4 mouse cellular contexts compared by ENCODE assay signal in genomic region chr16:30353489-30353888, GRCm38 (mm10). TPM values are rescaled to one million over a fixed set of nuclear protein-coding genes. Genes with fewer than 3 reads are reported as not detected.
DNase-seq lines count a peak whose midpoint lies in the region; TF ChIP-seq lines count a peak whose summit lies in the region.
"Not testable (repeated sequence)": the region's sequence is repeated elsewhere in the genome, so short reads cannot be mapped to it uniquely, and the experiment has no call there.
"Had no signal": no experiment of that assay in that cellular context is flagged by ENCODE, and none has a peak within 500 bp of the region (broad histone marks: within the 10 kb centered on the region; RNA-seq: fewer than 3 reads in every experiment).

No protein-coding gene starts in this region.

- H3K27ac ChIP-seq in MEL (ENCODE audit: control insufficient read depth, low read depth, low read length): not testable (repeated sequence)

- not testable (repeated sequence) for TF ChIP-seq CTCF in MEL (IDR thresholded peaks at IDR 0.05 in 2 of 3, conservative IDR thresholded peaks at IDR 0.05 in 1 of 3; ENCODE audit: control insufficient read depth in 1 of 3, insufficient read depth in 1 of 3, low read depth in 2 of 3, low read length in 3 of 3, poor library complexity in 1 of 3, severe bottlenecking in 1 of 3)

- not testable (repeated sequence) for H3K27me3 ChIP-seq in MEL (ENCODE audit: control insufficient read depth in 1 of 2, insufficient read depth in 2 of 2, low read length in 2 of 2)

- TF ChIP-seq POLR2A in MEL (IDR thresholded peaks at IDR 0.05; ENCODE audit: control insufficient read depth in 1 of 2, insufficient read depth in 1 of 2, low read depth in 1 of 2, low read length in 2 of 2, poor library complexity in 1 of 2): peak in 1 of 2 experiments; percentile 44; a peak in 1 of 4 replicates

- not testable (repeated sequence) for H3K4me1 ChIP-seq in MEL (ENCODE audit: control insufficient read depth in 1 of 2, insufficient read depth in 2 of 2, low read length in 2 of 2)

- H3K9ac ChIP-seq in MEL (ENCODE audit: control insufficient read depth, low read depth, low read length, poor library complexity, severe bottlenecking): not testable (repeated sequence)

- not testable (repeated sequence) for TF ChIP-seq EP300 in MEL (IDR thresholded peaks at IDR 0.05; ENCODE audit: low read depth in 1 of 2, low read length in 2 of 2)

- TF ChIP-seq RAD21 in MEL (IDR thresholded peaks at IDR 0.05; ENCODE audit: low read depth, low read length): not testable (repeated sequence)

- H3K4me3 ChIP-seq in MEL (ENCODE audit: control insufficient read depth in 1 of 2, insufficient read depth in 1 of 2, low read depth in 2 of 2, low read length in 2 of 2): not testable (repeated sequence)

- H3K79me2 ChIP-seq in MEL (ENCODE audit: control insufficient read depth, insufficient read depth, low read length, poor library complexity): not testable (repeated sequence)

- H3K9me3 ChIP-seq in MEL (replicated peaks; ENCODE audit: insufficient read depth, low read length): not testable (repeated sequence)

- H3K36me3 ChIP-seq in MEL (ENCODE audit: control insufficient read depth in 1 of 2, insufficient read depth in 2 of 2, low read length in 2 of 2): peaks cover 0 to 69% of the 10 kb centered on the region in 2 experiments; a peak in 3 of 4 replicates

- peak; percentile 70 for DNase-seq in MEL (ENCODE audit: low read depth, low spot score)
- DNase-seq in R1 (ENCODE audit: low read depth, low spot score): peak; percentile 37

TF ChIP-seq in MEL, 35 proteins besides CTCF, POLR2A, EP300 and RAD21:
- TF ChIP-seq TBP (IDR thresholded peaks at IDR 0.05; ENCODE audit: low read depth, low read length) (peak; percentile 79), MAX (IDR thresholded peaks at IDR 0.05; ENCODE audit: low read length) (0 out of 2 replicates have a peak, but pooled peaks have one; percentile 16)

RNA-seq across cellular contexts. Expression of gene Gp5, which starts 42.9 kb away (rescaled TPM):
- total RNA-seq in MEL (2012; rRNA removed): 49.0 and 59.2 TPM in 2 replicates
- polyA plus RNA-seq in MEL (2012; ENCODE audit: insufficient read depth in 1 of 2, insufficient read length in 2 of 2, low read depth in 1 of 2, low replicate concordance in 2 of 2, missing spikeins in 1 of 2): 10 to 100 TPM in 1 of 2 experiments, not detected in 1; 63.1 TPM
- polyA plus RNA-seq: activated CD4-positive, CD25-positive, alpha-beta regulatory T cell, adult 4 months; CD4-positive, CD25-positive, alpha-beta regulatory T cell, adult 4 months had no signal

RNA-seq across cellular contexts. Expression of gene Atp13a3, which starts 52.3 kb away (rescaled TPM):
- 120 and 145 TPM in 2 replicates for total RNA-seq in MEL (2012; rRNA removed)
- 100 to 1,000 TPM in 1 of 2 experiments, 10 to 100 TPM in 1; 93.3 to 117 TPM for polyA plus RNA-seq in MEL (2012; ENCODE audit: insufficient read depth in 1 of 2, insufficient read length in 2 of 2, low read depth in 1 of 2, low replicate concordance in 2 of 2, missing spikeins in 1 of 2)
